Mouse (Mus musculus): ENCODE data around the gene Spryd4.

DNA sequence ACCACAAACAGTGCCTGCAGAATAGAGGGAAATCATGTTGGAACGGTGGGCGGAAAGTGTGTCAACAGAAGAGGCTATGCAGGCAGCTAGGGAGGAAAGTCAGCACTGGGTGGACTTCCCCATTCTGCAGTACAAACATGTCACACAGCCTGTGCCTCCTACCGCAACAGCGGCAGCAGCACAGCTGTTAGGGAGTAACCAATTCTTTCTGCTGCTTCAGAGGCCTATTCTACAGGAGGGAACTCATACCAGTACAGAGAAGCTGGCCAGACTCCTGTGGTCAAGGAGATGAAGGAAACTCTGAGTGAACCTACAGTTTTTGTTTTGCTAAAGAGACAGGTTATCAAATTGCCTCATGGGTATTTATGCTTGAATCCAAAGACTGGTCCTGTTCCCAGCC, 47.3 kb upstream of the Spryd4 start:
- no peak for TF ChIP-seq POLR2A (IDR thresholded peaks at IDR 0.05; ENCODE audit: insufficient read depth, low read length)
- TF ChIP-seq CTCF (IDR thresholded peaks at IDR 0.05; ENCODE audit: low read depth, low read length): no peak

Measured in ES-Bruce4 (cell line).